Mouse (Mus musculus): ENCODE measurements around the gene Apol7e.

GRCm38 (mm10) chr15:77763702-77764101 lies 65.0 kb downstream of the Apol7e start:
- TF ChIP-seq POLR2A (IDR thresholded peaks at IDR 0.05; ENCODE audit: insufficient read depth, low read length) (no peak), CTCF (IDR thresholded peaks at IDR 0.05; ENCODE audit: low read depth, low read length) (no peak), EP300 (IDR thresholded peaks at IDR 0.05; ENCODE audit: insufficient read depth, low read depth, low read length) (no peak)

All from ES-Bruce4 (cell line).